Mouse (Mus musculus): ENCODE data around the gene Mllt6. TPM values are rescaled to one million over a fixed set of nuclear protein-coding genes. Genes with fewer than 3 reads are reported as not detected.

Gene Mllt6
- total RNA-seq, 1 experiment: 113 TPM

- Histone ChIP-seq H3K4me1 (ENCODE audit: control insufficient read depth in 2 of 2, insufficient read depth in 2 of 2, low read length in 2 of 2, poor library complexity in 1 of 2) (peaks cover 3 to 19% of the 10 kb centered on the region in 2 experiments; a peak in 3 of 4 replicates), H3K4me3 (ENCODE audit: insufficient read depth in 1 of 2, low read depth in 1 of 2, low read length in 2 of 2, poor library complexity in 1 of 2, severe bottlenecking in 1 of 2) (no peak overlapping the region), H3K9me3 (ENCODE audit: control insufficient read depth, insufficient read depth, low read depth, low read length) (no peaks in the 10 kb centered on the region), H3K27ac (ENCODE audit: insufficient read depth, low read depth, low read length, poor library complexity, severe bottlenecking) (no peak overlapping the region), H3K9ac (ENCODE audit: insufficient read depth, low read depth, low read length, poor library complexity, severe bottlenecking) (no peak overlapping the region), H3K36me3 (ENCODE audit: control insufficient read depth, insufficient read depth, low read length, poor library complexity, severe bottlenecking) (peaks cover 43% of the 10 kb centered on the region)
- TF ChIP-seq ZC3H11A (IDR thresholded peaks at IDR 0.05; ENCODE audit: borderline replicate concordance, low read depth, low read length) (no peak), HCFC1 (IDR thresholded peaks at IDR 0.05; ENCODE audit: borderline replicate concordance, insufficient read depth, low read length) (no peak), MAFK (IDR thresholded peaks at IDR 0.05; ENCODE audit: insufficient read depth, low read depth, low read length) (no peak), CHD2 (IDR thresholded peaks at IDR 0.05; ENCODE audit: low read depth, low read length) (no peak), ZNF384 (IDR thresholded peaks at IDR 0.05; ENCODE audit: low read depth, low read length) (no peak)
- no peak for DNase-seq (ENCODE audit: low read depth, low spot score)
- in situ Hi-C loops (cut with MboI; ENCODE audit: low sequenced_read_pairs in 2 of 2, unreplicated experiment in 2 of 2): loop anchor here in 1 of 2 experiments (10.0 kb wide), 1 partner anchor 60 kb away; no protein-coding TSS in a partner anchor
Observed at GRCm38 (mm10) chr11:97694435-97694834, 31.2 kb downstream of the Mllt6 start.

DNA sequence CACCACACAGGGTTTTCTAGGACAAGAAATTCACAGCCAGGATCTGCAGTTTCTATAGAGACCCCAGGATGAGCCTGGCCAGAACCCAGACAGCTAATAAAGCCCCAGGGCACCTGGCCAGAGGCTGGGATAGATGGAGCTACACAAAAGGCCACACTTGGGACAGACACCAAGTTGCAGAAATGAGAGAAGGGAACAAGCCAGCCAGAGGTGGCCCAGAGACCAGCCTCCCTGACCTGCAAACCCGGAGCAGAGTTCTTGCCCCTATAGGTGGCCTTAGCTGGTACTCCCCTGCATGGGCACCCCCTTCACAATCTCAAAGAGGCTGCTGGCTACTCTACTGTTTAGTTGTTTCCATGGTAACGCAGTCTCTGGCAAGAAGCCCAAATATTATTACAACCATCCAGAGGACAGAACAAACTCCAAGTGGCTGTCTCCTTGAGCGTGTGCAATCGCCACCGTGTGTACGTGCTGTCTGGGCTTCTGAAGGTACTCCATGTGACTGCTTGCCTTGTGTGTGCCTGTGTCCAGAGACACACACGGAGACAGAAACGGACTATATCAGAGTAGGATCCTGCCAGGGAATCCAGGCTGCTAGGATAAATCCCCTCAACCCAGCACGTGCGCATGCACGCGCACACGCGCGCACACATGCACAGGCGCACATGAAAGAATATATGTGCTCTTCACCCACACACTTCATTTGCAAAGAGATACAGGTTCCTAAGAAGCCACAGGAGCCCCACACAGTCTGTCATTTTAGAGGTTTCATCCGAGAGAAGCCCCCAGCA is 31.9 kb downstream of the Mllt6 start:
- Histone ChIP-seq H3K9me3 (ENCODE audit: control insufficient read depth, insufficient read depth, low read depth, low read length) (no peaks in the 10 kb centered on the region), H3K4me3 (ENCODE audit: insufficient read depth in 1 of 2, low read depth in 1 of 2, low read length in 2 of 2, poor library complexity in 1 of 2, severe bottlenecking in 1 of 2) (no peak overlapping the region), H3K27ac (ENCODE audit: insufficient read depth, low read depth, low read length, poor library complexity, severe bottlenecking) (no peak overlapping the region), H3K4me1 (ENCODE audit: control insufficient read depth in 2 of 2, insufficient read depth in 2 of 2, low read length in 2 of 2, poor library complexity in 1 of 2) (peaks cover 3 to 19% of the 10 kb centered on the region in 2 experiments; a peak in 3 of 4 replicates), H3K36me3 (ENCODE audit: control insufficient read depth, insufficient read depth, low read length, poor library complexity, severe bottlenecking) (peaks cover 37% of the 10 kb centered on the region), H3K9ac (ENCODE audit: insufficient read depth, low read depth, low read length, poor library complexity, severe bottlenecking) (peak overlapping the region; percentile 11; the same call in 1 of the 2 replicates)
- in situ Hi-C loops (cut with MboI; ENCODE audit: low sequenced_read_pairs in 2 of 2, unreplicated experiment in 2 of 2): loop anchor here in 1 of 2 experiments (10.0 kb wide), 1 partner anchor 60 kb away; no protein-coding TSS in a partner anchor
- DNase-seq (ENCODE audit: low read depth, low spot score): no peak
- no peak for TF ChIP-seq CHD2 (IDR thresholded peaks at IDR 0.05; ENCODE audit: low read depth, low read length)
- TF ChIP-seq HCFC1 (IDR thresholded peaks at IDR 0.05; ENCODE audit: borderline replicate concordance, insufficient read depth, low read length): no peak
- no peak for TF ChIP-seq ZNF384 (IDR thresholded peaks at IDR 0.05; ENCODE audit: low read depth, low read length)
- no peak for TF ChIP-seq MAFK (IDR thresholded peaks at IDR 0.05; ENCODE audit: insufficient read depth, low read depth, low read length)
- no peak for TF ChIP-seq ZC3H11A (IDR thresholded peaks at IDR 0.05; ENCODE audit: borderline replicate concordance, low read depth, low read length)

DNA sequence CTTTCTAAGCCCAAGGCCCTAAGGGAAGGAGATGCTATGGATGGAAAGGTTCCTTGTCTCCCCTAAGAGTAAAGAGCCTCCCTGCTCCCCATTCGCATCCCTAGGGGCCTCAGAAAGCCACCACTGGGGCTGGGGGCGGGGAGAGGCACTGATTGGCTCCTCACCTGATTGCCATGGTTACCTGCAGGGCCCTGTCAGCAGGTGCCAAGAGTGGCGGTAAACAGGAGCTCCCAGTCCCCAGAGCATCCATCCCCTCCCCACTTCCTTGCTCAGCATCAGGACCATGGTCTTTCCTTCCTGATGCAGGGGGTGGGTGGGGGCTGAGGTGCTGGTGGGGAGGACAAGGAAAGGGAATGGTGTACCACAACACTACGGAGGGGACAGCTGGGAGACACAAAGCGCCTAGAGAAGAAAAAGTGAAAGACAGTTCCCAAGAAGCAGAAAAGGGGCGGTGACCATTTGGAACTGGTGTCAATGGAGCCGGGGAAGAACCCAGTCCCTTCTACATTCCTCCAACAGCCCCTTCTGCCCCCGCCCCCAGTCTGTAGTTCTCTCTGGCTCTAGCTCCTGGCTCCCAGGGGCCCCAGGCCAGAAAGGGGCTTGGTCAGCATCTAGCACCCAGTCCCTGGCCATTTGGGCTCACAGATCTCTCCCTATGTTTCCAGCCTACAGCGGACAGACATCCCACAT is 32.6 kb downstream of the Mllt6 start:
- H3K4me1 ChIP-seq (ENCODE audit: control insufficient read depth in 2 of 2, insufficient read depth in 2 of 2, low read length in 2 of 2, poor library complexity in 1 of 2): peaks cover 3 to 21% of the 10 kb centered on the region in 2 experiments; a peak in 3 of 4 replicates

DNA sequence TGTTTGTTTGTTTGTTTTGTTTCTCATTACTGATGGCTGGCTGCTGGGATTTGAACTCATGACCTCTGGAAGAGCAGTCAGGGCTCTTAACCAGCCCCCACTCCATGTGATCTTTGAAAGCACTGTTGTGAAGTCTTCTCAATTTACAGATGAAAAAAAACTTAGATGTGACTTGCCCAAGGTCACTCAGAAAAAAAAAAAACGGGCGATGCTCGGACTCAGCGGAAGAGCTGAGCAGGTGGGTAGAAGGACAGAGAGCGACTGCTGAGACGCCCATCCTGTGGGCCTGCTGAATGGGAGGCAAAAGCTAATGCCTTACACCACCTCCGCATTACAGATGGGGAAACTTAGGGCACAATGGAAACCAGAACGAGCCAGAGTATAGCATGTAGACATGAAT is 33.5 kb downstream of the Mllt6 start:
- H3K27ac ChIP-seq (ENCODE audit: insufficient read depth, low read depth, low read length, poor library complexity, severe bottlenecking): no peak overlapping the region; the same call in 1 of the 2 replicates
- in situ Hi-C loops (cut with MboI; ENCODE audit: low sequenced_read_pairs in 2 of 2, unreplicated experiment in 2 of 2): loop anchor here in 1 of 2 experiments (10.0 kb wide), 1 partner anchor 62 kb away; no protein-coding TSS in a partner anchor
- DNase-seq (ENCODE audit: low read depth, low spot score): no peak
- H3K4me1 ChIP-seq (ENCODE audit: control insufficient read depth in 2 of 2, insufficient read depth in 2 of 2, low read length in 2 of 2, poor library complexity in 1 of 2): peaks cover 3 to 28% of the 10 kb centered on the region in 2 experiments; a peak in 3 of 4 replicates
- H3K36me3 ChIP-seq (ENCODE audit: control insufficient read depth, insufficient read depth, low read length, poor library complexity, severe bottlenecking): peaks cover 22% of the 10 kb centered on the region
- peak overlapping the region; percentile 4; the same call in 1 of the 2 replicates for H3K9ac ChIP-seq (ENCODE audit: insufficient read depth, low read depth, low read length, poor library complexity, severe bottlenecking)
- no peaks in the 10 kb centered on the region for H3K9me3 ChIP-seq (ENCODE audit: control insufficient read depth, insufficient read depth, low read depth, low read length)
- TF ChIP-seq ZC3H11A (IDR thresholded peaks at IDR 0.05; ENCODE audit: borderline replicate concordance, low read depth, low read length) (no peak), ZNF384 (IDR thresholded peaks at IDR 0.05; ENCODE audit: low read depth, low read length) (peak; percentile 92)
- peak overlapping the region in 1 of 2 experiments; percentile 22; a peak in 2 of 4 replicates for H3K4me3 ChIP-seq (ENCODE audit: insufficient read depth in 1 of 2, low read depth in 1 of 2, low read length in 2 of 2, poor library complexity in 1 of 2, severe bottlenecking in 1 of 2)

More for the DNA sequence above, 32.6 kb downstream of the Mllt6 start:
- Histone ChIP-seq H3K9ac (ENCODE audit: insufficient read depth, low read depth, low read length, poor library complexity, severe bottlenecking) (no peak overlapping the region; the same call in 1 of the 2 replicates), H3K27ac (ENCODE audit: insufficient read depth, low read depth, low read length, poor library complexity, severe bottlenecking) (no peak overlapping the region; the same call in 1 of the 2 replicates), H3K36me3 (ENCODE audit: control insufficient read depth, insufficient read depth, low read length, poor library complexity, severe bottlenecking) (peaks cover 30% of the 10 kb centered on the region), H3K9me3 (ENCODE audit: control insufficient read depth, insufficient read depth, low read depth, low read length) (no peaks in the 10 kb centered on the region), H3K4me3 (ENCODE audit: insufficient read depth in 1 of 2, low read depth in 1 of 2, low read length in 2 of 2, poor library complexity in 1 of 2, severe bottlenecking in 1 of 2) (no peak overlapping the region)
- in situ Hi-C loops (cut with MboI; ENCODE audit: low sequenced_read_pairs in 2 of 2, unreplicated experiment in 2 of 2): loop anchor here in 1 of 2 experiments (10.0 kb wide), 1 partner anchor 61 kb away; no protein-coding TSS in a partner anchor
- TF ChIP-seq HCFC1 (IDR thresholded peaks at IDR 0.05; ENCODE audit: borderline replicate concordance, insufficient read depth, low read length) (no peak), ZNF384 (IDR thresholded peaks at IDR 0.05; ENCODE audit: low read depth, low read length) (no peak), ZC3H11A (IDR thresholded peaks at IDR 0.05; ENCODE audit: borderline replicate concordance, low read depth, low read length) (no peak), CHD2 (IDR thresholded peaks at IDR 0.05; ENCODE audit: low read depth, low read length) (no peak), MAFK (IDR thresholded peaks at IDR 0.05; ENCODE audit: insufficient read depth, low read depth, low read length) (no peak)
- no peak for DNase-seq (ENCODE audit: low read depth, low spot score)

All from ES-E14 (cell line).